Mouse (Mus musculus) MEL (cell line): ENCODE results near the gene Ino80d. TPM values are rescaled to one million over a fixed set of nuclear protein-coding genes. Genes with fewer than 3 reads are reported as not detected.

Experiments
- DNase-seq: peaks from one replicate; pipeline ENCODE4 v3.0.0; 2011; ENCODE audit warnings: low read depth, low spot score
- H3K27ac ChIP-seq: 2 replicates; pipeline ENCODE4 v1.5.1; 2012; ENCODE audit warnings: low read depth, mild to moderate bottlenecking, control low read depth, low read length, moderate library complexity; ENCODE audit not compliant: control insufficient read depth
- H3K27me3 ChIP-seq, 2 experiments: fragments of 150-350 bp in 1 of 2; sonication (generic) in 1 of 2; 2 replicates each; pipeline ENCODE4 v1.6.1; 2012; ENCODE audit warnings: low read length in 2 of 2, mild to moderate bottlenecking in 2 of 2, improper control_type of control experiment in 1 of 2, moderate library complexity in 1 of 2; ENCODE audit not compliant: insufficient read depth in 2 of 2, control insufficient read depth in 1 of 2
- H3K36me3 ChIP-seq, 2 experiments: 2 replicates each; pipeline ENCODE4 v1.6.1; 2012 to 2014; ENCODE audit warnings: low read length in 2 of 2, improper control_type of control experiment in 1 of 2, inconsistent platforms in 1 of 2, mild to moderate bottlenecking in 1 of 2; ENCODE audit not compliant: insufficient read depth in 2 of 2, control insufficient read depth in 1 of 2
- H3K4me1 ChIP-seq, 2 experiments: fragments of 150-350 bp in 1 of 2; sonication (generic) in 1 of 2; 2 replicates each; pipeline ENCODE4 v1.6.1; 2012; ENCODE audit warnings: low read length in 2 of 2, improper control_type of control experiment in 1 of 2, mild to moderate bottlenecking in 1 of 2; ENCODE audit not compliant: insufficient read depth in 2 of 2, control insufficient read depth in 1 of 2
- H3K4me3 ChIP-seq, 2 experiments: fragments of 150-350 bp in 1 of 2; sonication (generic) in 1 of 2; 2 replicates each; pipeline ENCODE4 v1.5.1; 2012; ENCODE audit warnings: low read depth in 2 of 2, low read length in 2 of 2, mild to moderate bottlenecking in 2 of 2, moderate library complexity in 2 of 2, control low read depth in 1 of 2, improper control_type of control experiment in 1 of 2; ENCODE audit not compliant: control insufficient read depth in 1 of 2, insufficient read depth in 1 of 2
- H3K79me2 ChIP-seq: 2 replicates; pipeline ENCODE4 v1.6.1; 2012; ENCODE audit warnings: mild to moderate bottlenecking, low read length, moderate library complexity; ENCODE audit not compliant: control insufficient read depth, poor library complexity, insufficient read depth
- H3K9ac ChIP-seq: 2 replicates; pipeline ENCODE4 v1.6.1; 2012; ENCODE audit warnings: low read depth, mild to moderate bottlenecking, control low read depth, low read length, moderate library complexity; ENCODE audit not compliant: control insufficient read depth, poor library complexity, severe bottlenecking
- H3K9me3 ChIP-seq: fragments of 150-350 bp; sonication (generic); replicated peaks from 2 replicates; pipeline ENCODE4 v1.6.1; 2012; ENCODE audit warnings: mild to moderate bottlenecking, low read length, improper control_type of control experiment, moderate library complexity; ENCODE audit not compliant: insufficient read depth
- BHLHE40 ChIP-seq: IDR thresholded peaks from 2 replicates; pipeline ENCODE4 v1.6.1; 2012; ENCODE audit warnings: low read depth, mild to moderate bottlenecking, inconsistent platforms, low read length, improper control_type of control experiment, borderline replicate concordance
- CHD1 ChIP-seq: IDR thresholded peaks from 2 replicates; pipeline ENCODE4 v1.6.1; 2012; ENCODE audit warnings: low read depth, mild to moderate bottlenecking, inconsistent platforms, low read length, improper control_type of control experiment
- CHD2 ChIP-seq: IDR thresholded peaks from 2 replicates; pipeline ENCODE4 v1.6.1; 2011; ENCODE audit warnings: low read length, improper control_type of control experiment
- EP300 ChIP-seq, 2 experiments: IDR thresholded peaks; 2 replicates each; pipeline ENCODE4 v1.6.1; 2011; ENCODE audit warnings: improper control_type of control experiment in 2 of 2, low read length in 2 of 2, low read depth in 1 of 2, mild to moderate bottlenecking in 1 of 2
- ETS1 ChIP-seq: IDR thresholded peaks from 2 replicates; pipeline ENCODE4 v1.6.1; 2012; ENCODE audit warnings: low read depth, mild to moderate bottlenecking, inconsistent platforms, low read length, improper control_type of control experiment, moderate library complexity
- GABPA ChIP-seq: IDR thresholded peaks from 2 replicates; pipeline ENCODE4 v1.6.1; 2012; ENCODE audit warnings: low read depth, mild to moderate bottlenecking, inconsistent platforms, low read length, improper control_type of control experiment, moderate library complexity
- GATA1 ChIP-seq: IDR thresholded peaks from 2 replicates; pipeline ENCODE4 v1.6.1; 2011; ENCODE audit warnings: low read depth, low read length, improper control_type of control experiment
- MAZ ChIP-seq: IDR thresholded peaks from 2 replicates; pipeline ENCODE4 v1.6.1; 2012; ENCODE audit warnings: low read depth, mild to moderate bottlenecking, inconsistent platforms, low read length, improper control_type of control experiment
- MEF2A ChIP-seq: IDR thresholded peaks from 2 replicates; pipeline ENCODE4 v1.6.1; 2014; ENCODE audit warnings: low read depth, mild to moderate bottlenecking, inconsistent platforms, low read length, improper control_type of control experiment; ENCODE audit not compliant: poor library complexity, insufficient replicate concordance, severe bottlenecking; ENCODE audit errors: extremely low read depth
- MXI1 ChIP-seq: IDR thresholded peaks from 2 replicates; pipeline ENCODE4 v1.6.1; 2011; ENCODE audit warnings: mild to moderate bottlenecking, low read depth, low read length, improper control_type of control experiment
- MYB ChIP-seq: IDR thresholded peaks from 2 replicates; pipeline ENCODE4 v1.6.1; 2011; ENCODE audit warnings: mild to moderate bottlenecking, low read depth, low read length, improper control_type of control experiment
- NRF1 ChIP-seq: IDR thresholded peaks from 2 replicates; pipeline ENCODE4 v1.6.1; 2014; ENCODE audit warnings: low read depth, mild to moderate bottlenecking, inconsistent platforms, low read length, improper control_type of control experiment, moderate library complexity; ENCODE audit not compliant: poor library complexity, insufficient read depth, severe bottlenecking
- POLR2A ChIP-seq, 2 experiments: IDR thresholded peaks; 2 replicates each; pipeline ENCODE4 v1.6.1; 2011 to 2012; ENCODE audit warnings: low read length in 2 of 2, mild to moderate bottlenecking in 2 of 2, control low read depth in 1 of 2, improper control_type of control experiment in 1 of 2, low read depth in 1 of 2, moderate library complexity in 1 of 2; ENCODE audit not compliant: control insufficient read depth in 1 of 2, insufficient read depth in 1 of 2, poor library complexity in 1 of 2
- POLR2AphosphoS5 ChIP-seq: IDR thresholded peaks from 2 replicates; pipeline ENCODE4 v1.6.1; 2012; ENCODE audit warnings: low read depth, borderline replicate concordance, mild to moderate bottlenecking, inconsistent platforms, low read length, moderate library complexity, mixed read lengths
- RCOR1 ChIP-seq: IDR thresholded peaks from 2 replicates; pipeline ENCODE4 v1.6.1; 2012; ENCODE audit warnings: low read depth, mild to moderate bottlenecking, inconsistent platforms, low read length, improper control_type of control experiment
- TBP ChIP-seq: IDR thresholded peaks from 2 replicates; pipeline ENCODE4 v1.8.0; 2011; ENCODE audit warnings: low read depth, low read length, improper control_type of control experiment
- TCF12 ChIP-seq: IDR thresholded peaks from 2 replicates; pipeline ENCODE4 v1.6.1; 2014; ENCODE audit warnings: low read depth, mild to moderate bottlenecking, inconsistent platforms, low read length, improper control_type of control experiment, moderate library complexity
- USF1 ChIP-seq: IDR thresholded peaks from 2 replicates; pipeline ENCODE4 v1.6.1; 2014; ENCODE audit warnings: low read depth, mild to moderate bottlenecking, inconsistent platforms, low read length, improper control_type of control experiment, moderate library complexity
- ZKSCAN1 ChIP-seq: IDR thresholded peaks from 2 replicates; pipeline ENCODE4 v1.6.1; 2012; ENCODE audit warnings: low read depth, mild to moderate bottlenecking, inconsistent platforms, low read length, improper control_type of control experiment, moderate library complexity
- ZNF384 ChIP-seq: IDR thresholded peaks from 2 replicates; pipeline ENCODE4 v1.6.1; 2012; ENCODE audit warnings: low read depth, mild to moderate bottlenecking, inconsistent platforms, low read length, improper control_type of control experiment
- polyA plus RNA-seq, 2 experiments: library from polyadenylated mRNA; stranded (reverse) in 1 of 2; unstranded in 1 of 2; fragments of >175 nt in 1 of 2; fragments of >200 nt in 1 of 2; gene quantifications; 2 replicates each; pipeline versions ENCODE4 v1.2.1 to v1.2.4; 2012; ENCODE audit warnings: low replicate concordance in 2 of 2, low read depth in 1 of 2; ENCODE audit not compliant: insufficient read length in 2 of 2, insufficient read depth in 1 of 2, missing spikeins in 1 of 2
- total RNA-seq: library from RNA; depleted of rRNA; stranded (reverse); fragments of 300-350 nt; gene quantifications from 2 replicates; pipeline ENCODE4 v1.2.3, GENCODE M21; 2012

The Ino80d gene
- total and polyA plus RNA-seq, 3 experiments, result 4.0 to 5.8 TPM; not detected in 1

- H3K36me3 ChIP-seq, result no peaks in the 10 kb centered on the region
- H3K4me1 ChIP-seq, result no peaks in the 10 kb centered on the region
- no peak for DNase-seq
- H3K27ac ChIP-seq, result no peak overlapping the region
- no peaks in the 10 kb centered on the region for H3K9me3 ChIP-seq
- no peaks in the 10 kb centered on the region; a peak in 1 of 4 replicates for H3K27me3 ChIP-seq
- TF ChIP-seq EP300 (IDR thresholded peaks at IDR 0.05; ENCODE audit: low read depth in 1 of 2, low read length in 2 of 2) (no peak), MXI1 (no peak), ZKSCAN1 (no peak), TCF12 (no peak), POLR2AphosphoS5 (no peak), POLR2A (IDR thresholded peaks at IDR 0.05; ENCODE audit: control insufficient read depth in 1 of 2, insufficient read depth in 1 of 2, low read depth in 1 of 2, low read length in 2 of 2, poor library complexity in 1 of 2) (no peak), USF1 (no peak), MAZ (no peak), MEF2A (no peak), RCOR1 (no peak), BHLHE40 (no peak), NRF1 (no peak), CHD2 (no peak)
- TF ChIP-seq, all 39 proteins: peak for 0
- no peak overlapping the region for H3K4me3 ChIP-seq
- no peak overlapping the region for H3K9ac ChIP-seq
- H3K79me2 ChIP-seq, result no peaks in the 10 kb centered on the region
Measured at GRCm38 (mm10) chr1:62916609-62917008, 197.9 kb downstream of the Ino80d start.

DNA sequence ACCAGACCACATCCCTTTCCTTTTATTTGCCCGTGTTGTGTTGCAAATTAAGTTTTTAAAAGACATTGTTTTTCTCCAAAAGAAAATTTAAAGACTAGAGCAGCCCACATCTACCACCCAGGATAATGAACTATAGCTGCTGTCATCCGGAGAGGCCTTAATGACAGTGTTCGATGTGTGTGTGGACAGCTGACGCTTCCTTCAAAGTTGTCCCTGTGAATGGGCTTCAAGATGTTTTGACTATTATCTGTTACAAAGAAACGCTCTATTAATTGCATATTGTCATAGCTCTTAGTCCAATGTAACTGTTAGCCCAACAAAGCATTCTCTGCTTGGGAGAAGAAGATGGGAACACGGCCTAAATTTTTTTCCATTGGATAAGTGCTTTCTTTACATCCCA, 200.0 kb downstream of the Ino80d start:
- no peak overlapping the region for H3K4me3 ChIP-seq

DNA sequence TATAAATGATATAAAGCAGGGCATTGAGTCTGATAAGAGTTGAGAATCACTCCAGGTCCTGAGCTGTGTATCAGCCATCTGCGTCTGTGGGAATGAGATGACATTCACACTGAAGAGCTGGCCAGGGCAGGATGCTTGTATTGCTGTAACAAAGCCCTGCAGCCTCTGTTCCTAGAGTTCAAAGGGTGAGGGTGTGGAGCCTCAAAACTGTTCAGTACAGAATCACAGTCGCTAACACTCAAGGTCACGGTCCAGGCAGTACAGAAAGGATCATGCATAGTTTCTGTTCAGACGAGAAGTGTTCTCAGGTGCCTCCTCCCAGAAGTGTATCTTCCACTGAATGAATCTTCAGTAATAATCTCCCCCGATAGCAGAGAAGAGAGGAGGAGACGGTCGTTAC, 203.0 kb downstream of the Ino80d start:
- no peaks in the 10 kb centered on the region for H3K4me1 ChIP-seq
- no peak overlapping the region for H3K4me3 ChIP-seq
- no peak for TF ChIP-seq MYB
- TF ChIP-seq ETS1, result no peak
- TF ChIP-seq GATA1, result no peak
- no peak for TF ChIP-seq CHD2
- TF ChIP-seq GABPA, result no peak
- no peak for TF ChIP-seq TCF12
- no peak for TF ChIP-seq CHD1
- no peak for TF ChIP-seq POLR2A (IDR thresholded peaks at IDR 0.05; ENCODE audit: control insufficient read depth in 1 of 2, insufficient read depth in 1 of 2, low read depth in 1 of 2, low read length in 2 of 2, poor library complexity in 1 of 2)
- no peak for TF ChIP-seq MEF2A
- TF ChIP-seq EP300 (IDR thresholded peaks at IDR 0.05; ENCODE audit: low read depth in 1 of 2, low read length in 2 of 2), result no peak
- no peak for TF ChIP-seq ZNF384
- TF ChIP-seq BHLHE40, result no peak
- no peak for TF ChIP-seq TBP
- H3K9ac ChIP-seq, result no peak overlapping the region
- no peaks in the 10 kb centered on the region for H3K9me3 ChIP-seq
- no peaks in the 10 kb centered on the region for H3K27me3 ChIP-seq
- no peak for DNase-seq
- H3K27ac ChIP-seq, result no peak overlapping the region
- H3K36me3 ChIP-seq, result no peaks in the 10 kb centered on the region
- no peaks in the 10 kb centered on the region for H3K79me2 ChIP-seq

More for the DNA sequence above, 200.0 kb downstream of the Ino80d start:
- no peaks in the 10 kb centered on the region for H3K36me3 ChIP-seq
- DNase-seq, result no peak
- H3K9me3 ChIP-seq, result no peaks in the 10 kb centered on the region
- H3K79me2 ChIP-seq, result no peaks in the 10 kb centered on the region
- no peaks in the 10 kb centered on the region for H3K4me1 ChIP-seq
- H3K27me3 ChIP-seq, result no peaks in the 10 kb centered on the region; a peak in 1 of 4 replicates
- no peak overlapping the region for H3K27ac ChIP-seq
- TF ChIP-seq CHD2 (no peak), MXI1 (no peak), GABPA (no peak)
- H3K9ac ChIP-seq, result no peak overlapping the region
